Mouse (Mus musculus) MEL (cell line): Measurements from ENCODE around the gene Cbfa2t2.

Experiments used
- E2F4 ChIP-seq: IDR thresholded peaks from 2 replicates; pipeline ENCODE4 v1.6.1; 2011; ENCODE audit warnings: low read depth, low read length, improper control_type of control experiment, borderline replicate concordance
- ELF1 ChIP-seq: IDR thresholded peaks from 2 replicates; pipeline ENCODE4 v1.6.1; 2014; ENCODE audit warnings: low read depth, mild to moderate bottlenecking, inconsistent platforms, low read length, improper control_type of control experiment, moderate library complexity
- EP300 ChIP-seq, 2 experiments: IDR thresholded peaks; 2 replicates each; pipeline ENCODE4 v1.6.1; 2011; ENCODE audit warnings: improper control_type of control experiment in 2 of 2, low read length in 2 of 2, low read depth in 1 of 2, mild to moderate bottlenecking in 1 of 2
- GATA1 ChIP-seq: IDR thresholded peaks from 2 replicates; pipeline ENCODE4 v1.6.1; 2011; ENCODE audit warnings: low read depth, low read length, improper control_type of control experiment
- POLR2A ChIP-seq, 2 experiments: IDR thresholded peaks; 2 replicates each; pipeline ENCODE4 v1.6.1; 2011 to 2012; ENCODE audit warnings: low read length in 2 of 2, mild to moderate bottlenecking in 2 of 2, control low read depth in 1 of 2, improper control_type of control experiment in 1 of 2, low read depth in 1 of 2, moderate library complexity in 1 of 2; ENCODE audit not compliant: control insufficient read depth in 1 of 2, insufficient read depth in 1 of 2, poor library complexity in 1 of 2
- POLR2AphosphoS5 ChIP-seq: IDR thresholded peaks from 2 replicates; pipeline ENCODE4 v1.6.1; 2012; ENCODE audit warnings: low read depth, borderline replicate concordance, mild to moderate bottlenecking, inconsistent platforms, low read length, moderate library complexity, mixed read lengths
- USF2 ChIP-seq, 2 experiments: IDR thresholded peaks; 2 replicates each; pipeline ENCODE4 v1.6.1; 2011 to 2012; ENCODE audit warnings: improper control_type of control experiment in 2 of 2, low read length in 2 of 2, borderline replicate concordance in 1 of 2, inconsistent platforms in 1 of 2, low read depth in 1 of 2, mild to moderate bottlenecking in 1 of 2; ENCODE audit not compliant: insufficient read depth in 1 of 2
- ZMIZ1 ChIP-seq: IDR thresholded peaks from 2 replicates; pipeline ENCODE4 v1.6.1; 2012; ENCODE audit warnings: low read depth, mild to moderate bottlenecking, inconsistent platforms, low read length, improper control_type of control experiment, moderate library complexity

GRCm38 (mm10) chr2:154420942-154421731, 15.1 kb upstream of the Cbfa2t2 start:
- TF ChIP-seq ELF1 (no peak), USF2 (IDR thresholded peaks at IDR 0.05; ENCODE audit: borderline replicate concordance in 1 of 2, insufficient read depth in 1 of 2, low read depth in 1 of 2, low read length in 2 of 2) (no peak), POLR2A (IDR thresholded peaks at IDR 0.05; ENCODE audit: control insufficient read depth in 1 of 2, insufficient read depth in 1 of 2, low read depth in 1 of 2, low read length in 2 of 2, poor library complexity in 1 of 2) (no peak), EP300 (IDR thresholded peaks at IDR 0.05; ENCODE audit: low read depth in 1 of 2, low read length in 2 of 2) (no peak), E2F4 (no peak), POLR2AphosphoS5 (no peak), ZMIZ1 (no peak), GATA1 (no peak)
